Mouse (Mus musculus): ENCODE results near the gene Hcn1.

GRCm38 (mm10) chr13:117975823-117976222 is 373.7 kb downstream of the Hcn1 start:
- TF ChIP-seq CTCF (IDR thresholded peaks at IDR 0.05; ENCODE audit: low read depth): no peak
- TF ChIP-seq EP300 (IDR thresholded peaks at IDR 0.05; ENCODE audit: low read depth): no peak
